Mouse (Mus musculus) limb, embryonic 12.5 days (tissue): ENCODE results near the gene Cabp4. TPM values are rescaled to one million over a fixed set of nuclear protein-coding genes. Genes with fewer than 3 reads are reported as not detected.

Experiments used
- ATAC-seq: fragments of 200-750 bp; cut with Nextera tagmentation; 2 replicates; pipeline ENCODE4 v1.8.0; 2017; ENCODE audit warnings: low read depth, moderate TSS enrichment; ENCODE audit not compliant: insufficient number of reproducible peaks, insufficient read depth, low FRiP score, low TSS enrichment
- H3K27ac ChIP-seq: fragments of 300-500 bp; sonication (generic); 2 replicates; pipeline ENCODE4 v1.5.1; 2016; ENCODE audit warnings: mild to moderate bottlenecking, moderate library complexity
- H3K27me3 ChIP-seq: fragments of 300-500 bp; sonication (generic); 2 replicates; pipeline ENCODE4 v1.6.1; 2016; ENCODE audit warnings: mild to moderate bottlenecking, moderate library complexity
- H3K36me3 ChIP-seq: fragments of 300-500 bp; sonication (generic); 2 replicates; pipeline ENCODE4 v1.6.1; 2016; ENCODE audit warnings: mild to moderate bottlenecking, moderate library complexity
- H3K4me1 ChIP-seq: fragments of 300-500 bp; sonication (generic); replicated peaks from 2 replicates; pipeline ENCODE4 v1.6.1; 2016
- H3K4me2 ChIP-seq: fragments of 300-500 bp; sonication (generic); 2 replicates; pipeline ENCODE4 v1.6.1; 2016; ENCODE audit warnings: mild to moderate bottlenecking, moderate library complexity
- H3K4me3 ChIP-seq: fragments of 300-500 bp; sonication (generic); replicated peaks from 2 replicates; pipeline ENCODE4 v1.5.1; 2016; ENCODE audit warnings: mild to moderate bottlenecking
- H3K9ac ChIP-seq: fragments of 300-500 bp; sonication (generic); replicated peaks from 2 replicates; pipeline ENCODE4 v1.6.1; 2016; ENCODE audit warnings: mild to moderate bottlenecking, moderate library complexity
- H3K9me3 ChIP-seq: fragments of 300-500 bp; sonication (generic); 2 replicates; pipeline ENCODE4 v1.6.1; 2016; ENCODE audit warnings: mild to moderate bottlenecking, moderate library complexity
- WGBS: fragments of 180-500 bp; shearing (Covaris S2); methylation state at CpG from one replicate; pipeline ENCODE4 v1.1.7; 2016; 5-methylcytosine and 5-hydroxymethylcytosine counted together
- polyA plus RNA-seq: library from polyadenylated mRNA; unstranded; fragments of >200 nt; fragmentation: Nextera tagmentation; extraction: Ambion mirVana; gene quantifications from 2 replicates; pipeline ENCODE4 v1.2.1, GENCODE M21; 2016

The Cabp4 gene
- polyA plus RNA-seq, 1 experiment from 2014 or later: 0.14 TPM

DNA sequence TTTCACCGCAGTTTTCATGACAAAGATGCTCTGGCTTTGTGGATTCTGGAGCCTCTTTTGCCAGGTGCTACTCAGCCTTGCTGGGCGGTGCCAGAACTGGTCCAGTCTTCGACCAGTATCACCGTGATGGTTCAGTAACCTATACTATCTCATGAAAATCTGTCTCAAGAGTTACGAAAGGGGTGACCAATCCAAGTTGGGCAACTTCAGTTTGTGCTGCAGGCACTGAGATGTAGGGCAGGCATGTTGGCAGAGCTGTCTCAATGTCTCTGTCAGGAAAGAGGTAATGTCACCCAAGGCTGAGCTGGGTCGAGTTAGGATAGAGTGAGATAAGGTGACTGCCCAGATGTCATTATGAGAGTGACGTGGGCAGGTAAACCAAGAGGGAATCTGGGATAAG, 36.6 kb upstream of the Cabp4 start:
- Histone ChIP-seq H3K9me3 (no peaks in the 10 kb centered on the region), H3K4me1 (peaks cover 14% of the 10 kb centered on the region), H3K36me3 (no peaks in the 10 kb centered on the region), H3K4me3 (no peak overlapping the region), H3K27me3 (no peaks in the 10 kb centered on the region), H3K27ac (no peak overlapping the region), H3K4me2 (no peak overlapping the region), H3K9ac (no peak overlapping the region)
- 86% methylated on average over 7 of the region's 7 CpGs for WGBS
- ATAC-seq: no peak

DNA sequence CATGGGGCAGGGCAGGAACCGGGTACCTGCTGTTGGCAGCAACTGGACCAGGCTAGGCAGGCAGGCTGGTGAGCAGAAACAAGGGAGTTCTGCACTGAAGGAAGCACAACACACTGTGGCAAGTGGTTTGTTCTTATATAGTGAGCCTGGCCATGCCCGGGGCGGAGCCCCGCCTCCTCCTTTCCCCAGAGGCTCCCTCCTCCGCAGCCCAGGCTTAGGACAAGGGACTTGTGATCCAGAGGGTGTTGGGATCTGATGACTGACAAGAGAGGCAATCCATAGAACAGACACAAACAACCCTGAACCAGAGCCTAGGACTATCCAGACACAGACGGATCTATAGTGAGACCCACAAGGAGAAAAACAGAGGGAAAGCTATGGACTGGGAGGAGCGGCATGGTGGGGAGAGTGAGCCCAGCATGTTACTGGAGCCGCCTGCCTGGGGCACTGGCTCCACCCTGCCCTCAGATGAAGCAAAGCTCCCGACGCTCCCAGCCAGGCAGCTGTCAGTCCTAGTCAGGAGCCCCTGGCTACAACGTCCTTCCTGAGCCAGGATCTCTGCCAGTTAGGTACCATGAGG, 31.6 kb upstream of the Cabp4 start, which contains the start of gene Carns1:
Carns1 (minus strand) TSS at position 112 of the 580 bp plus-strand sequence.
- Histone ChIP-seq H3K9ac (peak within 1 kb of the TSS; percentile 60), H3K27ac (no peak within 1 kb of the TSS)
- ATAC-seq: peak; percentile 49

DNA sequence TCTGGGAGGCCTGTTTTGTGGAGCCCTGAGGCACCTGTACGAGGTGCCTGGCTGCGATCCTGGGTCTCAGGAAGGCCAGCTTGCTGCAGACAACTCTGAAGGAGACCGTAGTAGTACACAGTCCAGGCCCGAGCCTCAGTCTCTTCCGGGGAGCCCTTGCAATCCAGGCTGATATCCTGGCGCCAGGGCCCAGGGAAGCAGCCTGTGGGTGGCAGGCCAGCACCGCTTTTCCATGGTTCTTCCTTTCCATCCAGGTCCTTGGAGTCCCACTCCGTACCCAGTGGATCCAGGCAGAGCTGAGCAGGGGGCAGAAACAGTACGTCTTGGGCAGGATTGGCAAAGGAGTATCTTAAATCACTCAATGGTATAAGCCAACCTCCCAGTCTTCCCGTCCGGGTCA, 29.1 kb upstream of the Cabp4 start:
- H3K27me3 ChIP-seq: peaks cover 6% of the 10 kb centered on the region; the same call in 1 of the 2 replicates
- H3K9me3 ChIP-seq: no peaks in the 10 kb centered on the region
- peaks cover 27% of the 10 kb centered on the region for H3K4me1 ChIP-seq
- H3K36me3 ChIP-seq: no peaks in the 10 kb centered on the region
- H3K4me2 ChIP-seq: no peak overlapping the region
- H3K9ac ChIP-seq: no peak overlapping the region
- H3K27ac ChIP-seq: no peak overlapping the region
- 54% methylated on average over 11 of the region's 11 CpGs for WGBS
- no peak for ATAC-seq
- no peak overlapping the region for H3K4me3 ChIP-seq

More for the DNA sequence above, 31.6 kb upstream of the Cabp4 start, which contains the start of gene Carns1:
- Histone ChIP-seq H3K9me3 (no peaks in the 10 kb centered on the region), H3K4me1 (peaks cover 19% of the 10 kb centered on the region), H3K27me3 (peaks cover 6% of the 10 kb centered on the region; the same call in 1 of the 2 replicates), H3K36me3 (no peaks in the 10 kb centered on the region), H3K4me2 (peak within 1 kb of the TSS; percentile 49), H3K4me3 (peak within 1 kb of the TSS; percentile 24)
- 3% methylated on average over 11 of the region's 11 CpGs for WGBS

DNA sequence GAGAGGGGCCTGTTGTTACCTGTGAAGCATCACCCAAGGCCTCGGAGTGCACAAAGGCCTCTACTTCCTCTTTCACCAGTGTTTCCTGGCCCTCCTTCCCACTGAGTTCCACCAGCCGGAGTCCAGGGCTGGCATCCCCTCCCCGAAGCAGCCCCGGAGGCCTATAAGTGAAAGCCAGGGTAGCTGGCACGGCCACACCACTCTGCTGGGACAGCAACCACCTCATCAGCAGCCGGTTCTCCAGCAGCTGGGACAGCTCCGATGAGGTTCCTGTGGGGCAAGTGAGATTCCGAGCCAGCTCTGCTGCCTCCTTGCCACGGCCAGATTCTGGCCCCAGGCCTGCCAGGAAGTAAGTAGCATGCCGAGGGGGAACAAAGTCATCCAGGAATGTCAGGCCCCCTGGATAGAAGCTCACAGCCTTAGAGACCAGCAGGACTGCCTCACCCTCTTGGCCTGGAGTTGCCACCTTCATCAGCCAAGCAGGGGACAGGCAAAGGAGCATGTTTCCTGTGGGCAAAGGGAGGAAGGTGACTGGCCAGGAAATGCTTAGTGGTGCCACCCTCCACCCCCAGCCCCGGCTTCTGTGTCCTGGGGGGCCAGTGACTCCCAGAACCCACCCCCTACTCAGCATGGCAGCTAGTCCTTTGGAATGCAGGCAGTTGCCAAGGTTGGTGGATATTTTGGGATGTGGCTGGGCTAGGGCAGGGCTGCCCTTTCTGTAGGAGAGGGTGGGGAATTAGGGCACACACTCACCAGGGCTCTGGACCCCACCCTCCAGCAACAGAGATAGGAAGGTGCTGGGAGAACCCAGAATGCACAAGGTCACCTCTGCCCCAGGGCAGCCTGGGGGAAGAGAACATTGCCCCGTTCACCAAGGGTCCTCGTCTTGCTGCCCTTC, 27.8 kb upstream of the Cabp4 start:
- no peak for ATAC-seq
- no peaks in the 10 kb centered on the region for H3K36me3 ChIP-seq
- 70% methylated on average over 13 of the region's 13 CpGs for WGBS
- H3K4me3 ChIP-seq: no peak overlapping the region
- no peak overlapping the region for H3K27ac ChIP-seq
- no peak overlapping the region for H3K4me2 ChIP-seq
- H3K4me1 ChIP-seq: peaks cover 27% of the 10 kb centered on the region
- no peak overlapping the region; the same call in 1 of the 2 replicates for H3K9ac ChIP-seq
- H3K27me3 ChIP-seq: peaks cover 6% of the 10 kb centered on the region; the same call in 1 of the 2 replicates
- H3K9me3 ChIP-seq: no peaks in the 10 kb centered on the region

DNA sequence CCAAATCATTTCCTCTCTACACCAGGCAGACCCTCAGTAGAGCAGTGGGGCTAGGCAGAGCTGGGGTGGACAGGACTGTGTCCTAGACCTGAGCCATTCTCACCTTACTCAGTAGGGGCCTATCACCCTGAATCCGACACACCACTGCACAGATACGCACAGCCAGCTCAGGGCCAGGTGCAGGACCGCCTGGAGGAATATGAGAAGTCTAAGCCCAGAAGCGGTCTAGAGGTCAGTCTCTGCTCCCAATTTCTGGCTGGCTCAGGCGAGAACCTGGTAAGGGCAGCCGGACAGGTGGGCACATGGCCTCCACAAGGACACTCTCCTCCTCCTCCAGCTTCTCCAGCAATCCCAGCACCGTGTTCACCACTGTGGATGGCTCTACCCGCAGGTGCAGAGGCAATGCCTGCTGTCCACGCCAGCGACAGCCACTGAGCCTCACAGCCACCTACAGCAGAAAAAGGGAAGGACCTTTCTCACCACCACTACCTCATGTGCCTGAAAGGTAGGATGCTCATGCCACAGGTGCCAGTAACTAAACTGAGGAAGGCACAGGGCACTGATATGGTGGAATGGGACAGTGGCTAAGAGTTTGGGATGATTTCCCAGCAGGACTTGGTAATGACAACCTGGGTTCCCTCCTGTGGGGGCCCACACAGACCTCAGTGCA, 27.0 kb upstream of the Cabp4 start:
- H3K4me3 ChIP-seq: no peak overlapping the region
- H3K4me2 ChIP-seq: no peak overlapping the region
- no peaks in the 10 kb centered on the region for H3K36me3 ChIP-seq
- H3K27me3 ChIP-seq: peaks cover 6% of the 10 kb centered on the region; the same call in 1 of the 2 replicates
- peak overlapping the region; percentile 6; the same call in 1 of the 2 replicates for H3K9ac ChIP-seq
- H3K27ac ChIP-seq: no peak overlapping the region
- peaks cover 26% of the 10 kb centered on the region for H3K4me1 ChIP-seq
- 83% methylated on average over 10 of the region's 10 CpGs for WGBS
- H3K9me3 ChIP-seq: no peaks in the 10 kb centered on the region
- no peak for ATAC-seq

DNA sequence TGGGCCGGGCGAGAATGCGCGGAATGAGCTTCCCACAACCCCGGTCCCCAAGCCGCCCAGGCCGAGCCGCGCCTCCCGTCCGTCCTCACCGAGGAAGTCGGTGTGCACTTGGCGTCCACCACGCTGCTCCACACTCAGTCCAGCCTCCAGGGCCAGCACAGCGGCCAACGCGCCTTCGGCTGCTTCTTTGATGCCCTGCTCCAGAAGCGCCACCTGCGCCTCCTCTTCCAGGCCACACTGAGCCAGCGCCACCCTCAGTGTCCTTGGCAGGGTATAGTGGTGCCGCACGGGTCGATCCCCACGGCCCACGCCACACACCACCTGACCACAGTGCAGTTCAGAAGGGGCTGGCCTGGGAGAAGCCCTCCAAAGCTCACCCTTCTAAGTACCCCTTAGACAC, 26.0 kb upstream of the Cabp4 start:
- peak overlapping the region; percentile 46 for H3K4me3 ChIP-seq
- no peaks in the 10 kb centered on the region for H3K9me3 ChIP-seq
- H3K36me3 ChIP-seq: no peaks in the 10 kb centered on the region
- 0 out of 2 replicates have a peak, but pooled peaks cover 2% of the 10 kb centered on the region for H3K27me3 ChIP-seq
- ATAC-seq: peak; percentile 38
- H3K4me1 ChIP-seq: peaks cover 16% of the 10 kb centered on the region
- peak overlapping the region; percentile 77 for H3K9ac ChIP-seq
- 8% methylated on average over 27 of the region's 27 CpGs for WGBS
- H3K27ac ChIP-seq: peak overlapping the region; percentile 88
- H3K4me2 ChIP-seq: peak overlapping the region; percentile 83

GRCm38 (mm10) chr19:4169378-4169784, 25.5 kb upstream of the Cabp4 start:
- Histone ChIP-seq H3K4me1 (peaks cover 16% of the 10 kb centered on the region), H3K9me3 (no peaks in the 10 kb centered on the region), H3K36me3 (no peaks in the 10 kb centered on the region), H3K4me3 (peak overlapping the region; percentile 46), H3K27ac (peak overlapping the region; percentile 88), H3K9ac (peak overlapping the region; percentile 77), H3K4me2 (peak overlapping the region; percentile 83), H3K27me3 (no peaks in the 10 kb centered on the region)
- WGBS: under 1% methylated on average over 43 of the region's 43 CpGs
- peak; percentile 90 for ATAC-seq

DNA sequence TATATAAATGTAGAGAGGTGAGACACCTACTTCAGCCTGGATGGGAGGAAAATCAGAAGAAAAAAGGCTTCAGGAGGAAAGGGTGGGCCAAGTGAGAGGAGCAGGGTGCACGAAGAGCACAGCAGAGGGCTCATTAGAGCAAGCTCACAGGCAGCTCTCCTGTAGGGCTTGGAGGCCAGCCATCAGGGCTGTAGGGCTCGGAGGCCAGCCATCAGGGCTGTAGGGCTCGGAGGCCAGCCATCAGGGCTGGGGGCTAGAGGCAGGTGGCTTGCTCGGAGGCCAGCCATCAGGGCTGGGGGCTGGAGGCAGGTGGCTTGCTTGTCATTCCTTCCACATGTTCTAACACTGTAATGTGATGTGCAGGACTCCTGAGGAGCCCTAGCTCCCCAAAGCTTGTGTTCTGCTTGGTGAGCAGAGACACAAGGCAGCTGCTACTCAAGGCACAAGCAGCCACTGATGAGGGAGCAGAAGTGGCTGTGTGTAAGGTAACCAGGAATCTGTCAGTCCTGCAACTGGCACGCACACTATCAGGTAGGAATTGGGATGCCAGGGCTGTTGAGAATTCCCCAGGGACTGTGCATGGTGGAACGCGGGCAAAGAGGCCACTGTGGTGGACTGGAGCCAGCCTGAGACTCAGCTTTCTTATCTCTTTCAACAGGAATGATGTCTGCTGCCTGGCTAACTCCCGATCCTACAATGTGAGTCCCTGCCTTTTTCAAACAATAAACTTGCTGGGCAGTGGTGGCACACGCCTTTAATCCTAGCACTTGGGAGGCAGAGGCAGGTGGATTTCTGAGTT, 23.0 kb upstream of the Cabp4 start:
- Histone ChIP-seq H3K4me2 (no peak overlapping the region), H3K4me1 (peaks cover 22% of the 10 kb centered on the region), H3K9me3 (no peaks in the 10 kb centered on the region), H3K27ac (no peak overlapping the region), H3K9ac (no peak overlapping the region), H3K4me3 (no peak overlapping the region), H3K36me3 (no peaks in the 10 kb centered on the region; the same call in 1 of the 2 replicates), H3K27me3 (no peaks in the 10 kb centered on the region)
- ATAC-seq: no peak
- 75% methylated on average over 9 of the region's 9 CpGs for WGBS

GRCm38 (mm10) chr19:4164721-4165120, 20.9 kb upstream of the Cabp4 start:
- H3K9ac ChIP-seq: no peak overlapping the region
- no peaks in the 10 kb centered on the region for H3K9me3 ChIP-seq
- no peak overlapping the region for H3K4me3 ChIP-seq
- no peak for ATAC-seq
- peaks cover 19% of the 10 kb centered on the region for H3K36me3 ChIP-seq
- 79% methylated on average over 2 of the region's 2 CpGs for WGBS
- no peak overlapping the region for H3K27ac ChIP-seq
- H3K4me2 ChIP-seq: no peak overlapping the region
- no peaks in the 10 kb centered on the region for H3K27me3 ChIP-seq
- peaks cover 7% of the 10 kb centered on the region for H3K4me1 ChIP-seq

DNA sequence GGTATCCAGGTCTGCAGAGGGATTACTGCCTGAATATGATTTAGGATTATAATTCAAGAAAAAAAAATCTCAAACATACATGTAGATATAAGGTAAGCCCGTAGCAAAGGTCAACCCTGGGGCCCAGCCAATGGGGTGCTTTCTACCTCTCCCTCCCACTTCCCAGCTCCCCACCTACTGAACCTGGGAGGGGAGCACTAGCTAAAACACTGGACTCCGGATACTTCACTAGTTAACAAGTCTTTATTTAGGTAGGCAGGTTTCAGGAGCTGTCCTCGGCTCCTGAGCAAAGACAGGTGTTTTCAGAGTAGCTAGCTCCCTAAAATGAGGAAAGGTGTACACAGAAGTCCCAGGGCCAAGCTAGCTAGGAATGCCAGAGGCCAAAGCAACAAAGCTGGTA, 20.3 kb upstream of the Cabp4 start:
- H3K27ac ChIP-seq: no peak overlapping the region
- no peak overlapping the region for H3K4me3 ChIP-seq
- H3K4me1 ChIP-seq: peaks cover 7% of the 10 kb centered on the region
- no peaks in the 10 kb centered on the region for H3K9me3 ChIP-seq
- H3K27me3 ChIP-seq: no peaks in the 10 kb centered on the region
- H3K9ac ChIP-seq: no peak overlapping the region
- no peak overlapping the region for H3K4me2 ChIP-seq
- 77% methylated on average over 3 of the region's 3 CpGs for WGBS
- H3K36me3 ChIP-seq: peaks cover 25% of the 10 kb centered on the region
- ATAC-seq: no peak
